9 mouse cellular contexts compared by ENCODE assay signal in genomic region chr14:31569151-31569631, GRCm38 (mm10). TPM values are rescaled to one million over a fixed set of nuclear protein-coding genes. Genes with fewer than 3 reads are reported as not detected.
A peak's percentile ranks its signal among the peaks of the same experiment; 100 is the strongest.
DNase-seq lines count a peak whose midpoint lies in the region; ATAC-seq and TF ChIP-seq lines count a peak whose summit lies in the region.
"Had no signal": no experiment of that assay in that cellular context is flagged by ENCODE, and none has a peak within 500 bp of the region (broad histone marks: within the 10 kb centered on the region; RNA-seq: fewer than 3 reads in every experiment).

No protein-coding gene starts in this region.

- H3K4me3 ChIP-seq in limb, embryonic 13.5 days: no peak overlapping the region
- H3K4me3 ChIP-seq in limb, embryonic 10.5 days: no peak overlapping the region
- no peak overlapping the region for H3K4me3 ChIP-seq in hindbrain, postnatal 0 days (ENCODE audit: low read length)
- H3K4me3 ChIP-seq in neural tube, embryonic 15.5 days (replicated peaks): no peak overlapping the region
- no peak overlapping the region for H3K4me3 ChIP-seq in midbrain, embryonic 11.5 days (ENCODE audit: low read depth, low read length)
- H3K4me3 ChIP-seq: midbrain, embryonic 12.5 days had no signal

- H3K9ac ChIP-seq in limb, embryonic 13.5 days: no peak overlapping the region
- no peak overlapping the region for H3K9ac ChIP-seq in hindbrain, postnatal 0 days (replicated peaks; ENCODE audit: low read length)
- no peak overlapping the region for H3K9ac ChIP-seq in neural tube, embryonic 15.5 days (replicated peaks)
- H3K9ac ChIP-seq in midbrain, embryonic 11.5 days (ENCODE audit: low read length): no peak overlapping the region
- H3K9ac ChIP-seq: midbrain, embryonic 12.5 days had no signal

- no peaks in the 10 kb centered on the region for H3K36me3 ChIP-seq in limb, embryonic 13.5 days
- no peaks in the 10 kb centered on the region for H3K36me3 ChIP-seq in limb, embryonic 10.5 days
- H3K36me3 ChIP-seq in hindbrain, postnatal 0 days (ENCODE audit: insufficient read depth, low read length): no peaks in the 10 kb centered on the region
- H3K36me3 ChIP-seq in neural tube, embryonic 15.5 days: no peaks in the 10 kb centered on the region
- no peaks in the 10 kb centered on the region for H3K36me3 ChIP-seq in midbrain, embryonic 11.5 days (ENCODE audit: control insufficient read depth, insufficient read depth, low read length)
- H3K36me3 ChIP-seq: midbrain, embryonic 12.5 days had no signal

- H3K4me1 ChIP-seq in limb, embryonic 13.5 days: peaks cover 23% of the 10 kb centered on the region
- H3K4me1 ChIP-seq in limb, embryonic 10.5 days: peaks cover 27% of the 10 kb centered on the region
- 0 out of 2 replicates have a peak, but pooled peaks cover 4% of the 10 kb centered on the region for H3K4me1 ChIP-seq in hindbrain, postnatal 0 days (ENCODE audit: insufficient read depth, low read length)
- no peaks in the 10 kb centered on the region for H3K4me1 ChIP-seq in neural tube, embryonic 15.5 days
- H3K4me1 ChIP-seq in midbrain, embryonic 11.5 days (ENCODE audit: control insufficient read depth, insufficient read depth, low read length): peaks cover 5% of the 10 kb centered on the region; the same call in 1 of the 2 replicates

- ATAC-seq in limb, embryonic 13.5 days (ENCODE audit: low FRiP score, low read depth): peak; percentile 58
- ATAC-seq in hindbrain, postnatal 0 days: peak; percentile 58
- peak; percentile 38; the same call in 1 of the 2 replicates for ATAC-seq in neural tube, embryonic 15.5 days (ENCODE audit: low FRiP score)
- no peak for ATAC-seq in midbrain, embryonic 11.5 days (ENCODE audit: low FRiP score)

- no peaks in the 10 kb centered on the region for H3K9me3 ChIP-seq in limb, embryonic 13.5 days
- no peaks in the 10 kb centered on the region for H3K9me3 ChIP-seq in limb, embryonic 10.5 days (replicated peaks)
- no peaks in the 10 kb centered on the region for H3K9me3 ChIP-seq in hindbrain, postnatal 0 days (ENCODE audit: low read length)
- H3K9me3 ChIP-seq in neural tube, embryonic 15.5 days (replicated peaks): no peaks in the 10 kb centered on the region
- H3K9me3 ChIP-seq in midbrain, embryonic 11.5 days (ENCODE audit: control insufficient read depth, low read length): no peaks in the 10 kb centered on the region
- H3K9me3 ChIP-seq: midbrain, embryonic 12.5 days had no signal

- H3K27ac ChIP-seq in limb, embryonic 13.5 days: no peak overlapping the region
- H3K27ac ChIP-seq in limb, embryonic 10.5 days: no peak overlapping the region
- H3K27ac ChIP-seq in hindbrain, postnatal 0 days: no peak overlapping the region
- H3K27ac ChIP-seq in neural tube, embryonic 15.5 days (replicated peaks): no peak overlapping the region
- no peak overlapping the region for H3K27ac ChIP-seq in midbrain, embryonic 11.5 days (ENCODE audit: low read depth, low read length)
- H3K27ac ChIP-seq: midbrain, embryonic 12.5 days had no signal

- H3K4me2 ChIP-seq in limb, embryonic 13.5 days (replicated peaks): no peak overlapping the region
- H3K4me2 ChIP-seq in hindbrain, postnatal 0 days (ENCODE audit: low read depth, low read length): no peak overlapping the region
- no peak overlapping the region for H3K4me2 ChIP-seq in neural tube, embryonic 15.5 days
- H3K4me2 ChIP-seq in midbrain, embryonic 11.5 days: no peak overlapping the region
- H3K4me2 ChIP-seq: midbrain, embryonic 12.5 days had no signal

- WGBS in limb, embryonic 13.5 days: 64% methylated on average over 7 of the region's 7 CpGs
- 72% methylated on average over 7 of the region's 7 CpGs for WGBS in limb, embryonic 10.5 days
- 31% methylated on average over 7 of the region's 7 CpGs for WGBS in hindbrain, postnatal 0 days
- 46% methylated on average over 7 of the region's 7 CpGs for WGBS in neural tube, embryonic 15.5 days
- WGBS in midbrain, embryonic 11.5 days: 68% methylated on average over 7 of the region's 7 CpGs

- no peaks in the 10 kb centered on the region for H3K27me3 ChIP-seq in limb, embryonic 13.5 days
- no peaks in the 10 kb centered on the region; the same call in none of the 2 replicates for H3K27me3 ChIP-seq in limb, embryonic 10.5 days (ENCODE audit: low read depth, poor library complexity, severe bottlenecking)
- H3K27me3 ChIP-seq in hindbrain, postnatal 0 days (ENCODE audit: insufficient read depth, low read length): no peaks in the 10 kb centered on the region
- no peaks in the 10 kb centered on the region for H3K27me3 ChIP-seq in neural tube, embryonic 15.5 days (replicated peaks)
- H3K27me3 ChIP-seq in midbrain, embryonic 11.5 days (ENCODE audit: control insufficient read depth, insufficient read depth, low read length): no peaks in the 10 kb centered on the region
- H3K27me3 ChIP-seq: midbrain, embryonic 12.5 days had no signal

- peak; percentile 13 for DNase-seq in adrenal gland, postnatal 10 days
- no peak for DNase-seq in adrenal gland, adult 2 months
- no peak for DNase-seq in limb, embryonic 10.5 days (ENCODE audit: low spot score)
- peak; percentile 71 for DNase-seq in hindbrain, postnatal 0 days (ENCODE audit: low spot score)
- no peak for DNase-seq in midbrain, embryonic 11.5 days (ENCODE audit: low spot score, missing footprints)
- DNase-seq in cerebellum, postnatal 14 days: no peak

- no peak for TF ChIP-seq CTCF in hindbrain, postnatal 0 days (IDR thresholded peaks at IDR 0.05; ENCODE audit: low read depth)

RNA-seq across cellular contexts. Expression of gene Colq, which starts 22.0 kb away (rescaled TPM):
- total RNA-seq in adrenal gland, postnatal 10 days (2021): 1 to 10 TPM; 1.1 to 4.0 TPM
- not detected for total RNA-seq in adrenal gland, adult 2 months (2021)
- polyA plus RNA-seq in adrenal gland, adult 2 months (2012; rRNA removed): 0.06 and 0.10 TPM in 2 replicates
- 3.3 and 3.8 TPM in 2 replicates for polyA plus RNA-seq in limb, embryonic 13.5 days (2015; fragmentation: Nextera tagmentation; extraction: Ambion mirVana)
- 0.13 and 0.20 TPM in 2 replicates for polyA plus RNA-seq in limb, embryonic 10.5 days (2016; fragmentation: Nextera tagmentation; extraction: Ambion mirVana)
- 0.47 and 0.63 TPM in 2 replicates for total RNA-seq in hindbrain, postnatal 0 days (2014; rRNA removed)
- 0.79 and 0.80 TPM in 2 replicates for polyA plus RNA-seq in hindbrain, postnatal 0 days (2015; fragmentation: Nextera tagmentation; extraction: Ambion mirVana)
- polyA plus RNA-seq in neural tube, embryonic 15.5 days (2015; fragmentation: Nextera tagmentation; extraction: Ambion mirVana): 0.63 and 3.1 TPM in 2 replicates
- 0.04 TPM in 1 of 2 replicates, not detected in the other for polyA plus RNA-seq in midbrain, embryonic 11.5 days (2014; fragmentation: Nextera tagmentation; extraction: Ambion mirVana)

Comparison
In these comparisons a context has a peak if more than half of its experiments do, and no peak if none do; other contexts are left out.
1. DNase-seq: peak in adrenal gland, postnatal 10 days (single experiment) and hindbrain, postnatal 0 days (single experiment); none in adrenal gland, adult 2 months (single experiment), limb, embryonic 10.5 days (single experiment), midbrain, embryonic 11.5 days (single experiment) and cerebellum, postnatal 14 days (0 of 2).